Comparison of ENCODE assay signal across 11 mouse cellular contexts in genomic region chr5:141084746-141085145, GRCm38 (mm10).
DNase-seq lines count a peak whose midpoint lies in the region; ATAC-seq and TF ChIP-seq lines count a peak whose summit lies in the region.
"Had no signal": no experiment of that assay in that cellular context is flagged by ENCODE, and none has a peak within 500 bp of the region (broad histone marks: within the 10 kb centered on the region; RNA-seq: fewer than 3 reads in every experiment).

No protein-coding gene starts in this region.

- no peaks in the 10 kb centered on the region for H3K27me3 ChIP-seq in liver, postnatal 0 days (ENCODE audit: insufficient read depth, low read length)

- no peaks in the 10 kb centered on the region for H3K36me3 ChIP-seq in liver, postnatal 0 days (replicated peaks; ENCODE audit: insufficient read depth, low read length)

- no peak overlapping the region for H3K4me3 ChIP-seq in liver, postnatal 0 days (ENCODE audit: low read depth, low read length)

- no peaks in the 10 kb centered on the region for H3K9me3 ChIP-seq in liver, postnatal 0 days (ENCODE audit: low read length)

- TF ChIP-seq CTCF in liver, postnatal 0 days (IDR thresholded peaks at IDR 0.05; ENCODE audit: low read depth), result no peak

- no peak overlapping the region for H3K27ac ChIP-seq in liver, postnatal 0 days (ENCODE audit: low read depth)

- no peak overlapping the region for H3K9ac ChIP-seq in liver, postnatal 0 days (replicated peaks)

- peak; percentile 18 for DNase-seq in embryo, embryonic 10 days (ENCODE audit: low spot score)
- no peak for DNase-seq in embryo, embryonic 9.5 days (ENCODE audit: extremely low spot score)
- peak; percentile 23 for DNase-seq in thymus, postnatal 0 days (ENCODE audit: low spot score)
- DNase-seq in thymus, postnatal 4 days, result no peak
- DNase-seq in liver, postnatal 0 days, result peak; percentile 36
- no peak for DNase-seq in cerebellum, postnatal 25 days
- no peak for DNase-seq in layer of hippocampus, postnatal 14 days (ENCODE audit: low spot score in 2 of 2)
- DNase-seq: adrenal gland, adult 8-10 months; gastrocnemius, postnatal 14 days; midbrain, embryonic 14.5 days had no signal

- 18% methylated on average over 7 of the region's 7 CpGs for WGBS in liver, postnatal 0 days (ENCODE audit: insufficient replicate concordance)

- TF ChIP-seq EP300 in liver, postnatal 0 days (IDR thresholded peaks at IDR 0.05; ENCODE audit: low read depth), result no peak

- H3K4me2 ChIP-seq in liver, postnatal 0 days (ENCODE audit: low read depth, low read length), result no peak overlapping the region

- H3K4me1 ChIP-seq in liver, postnatal 0 days (ENCODE audit: insufficient read depth), result no peaks in the 10 kb centered on the region

- ATAC-seq in liver, postnatal 0 days, result peak; percentile 61
- ATAC-seq in erythroblast, adult 5-6 weeks (replicated peaks; ENCODE audit: low FRiP score, poor library complexity, severe bottlenecking), result no peak

Comparison
In these comparisons a context has a peak if more than half of its experiments do, and no peak if none do; other contexts are left out.
1. DNase-seq: peak in embryo, embryonic 10 days (single experiment), thymus, postnatal 0 days (single experiment) and liver, postnatal 0 days (single experiment); none in embryo, embryonic 9.5 days (single experiment), thymus, postnatal 4 days (single experiment), cerebellum, postnatal 25 days (0 of 2) and layer of hippocampus, postnatal 14 days (0 of 2).